Mouse (Mus musculus) G1E (cell line): ENCODE measurements at regions not wholly inside any gene's neighbourhood (a gene's known extent, or its start where the extent isn't known, plus 50 kb on each side); places are given as distances from the start of the nearest gene placed in this dataset.

Source experiments
- CTCF ChIP-seq: IDR thresholded peaks from 2 replicates; pipeline ENCODE4 v1.5.1; 2012; ENCODE audit warnings: low read depth, low read length, inconsistent platforms, mixed read lengths
- GATA1 ChIP-seq: IDR thresholded peaks from 2 replicates; pipeline ENCODE4 v1.6.1; 2012; ENCODE audit warnings: borderline replicate concordance, low read length, inconsistent platforms, mixed read lengths
- GATA2 ChIP-seq: IDR thresholded peaks from 2 replicates; pipeline ENCODE4 v1.6.1; 2012; ENCODE audit warnings: low read depth, low read length, inconsistent platforms, borderline replicate concordance

DNA sequence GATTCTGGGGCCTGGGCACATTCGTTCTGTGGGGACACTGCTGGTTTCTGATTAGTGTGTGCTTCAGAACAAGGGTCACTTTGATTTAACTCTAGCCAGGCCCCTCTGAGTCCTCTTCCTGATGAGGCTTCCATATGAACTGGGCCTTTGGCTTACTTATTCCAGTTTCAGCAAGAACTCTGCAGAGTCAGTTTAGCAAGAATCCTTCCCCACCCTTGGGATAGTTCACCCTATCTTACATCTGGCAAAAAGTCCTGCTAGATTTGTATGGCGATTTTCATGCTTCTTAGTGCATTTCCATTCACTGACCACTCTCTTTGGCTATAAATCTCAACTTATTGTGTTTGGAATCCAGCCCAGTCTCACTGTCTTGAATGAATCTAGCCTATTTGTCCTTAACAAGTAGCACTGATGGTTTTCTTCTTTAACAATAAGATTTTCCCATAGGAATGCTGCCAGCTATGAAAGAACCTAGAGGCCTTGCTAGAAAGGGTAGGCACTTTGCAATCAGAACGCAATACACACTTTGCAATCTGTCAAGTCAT, 338.8 kb upstream of the Nox3 start:
- TF ChIP-seq CTCF: no peak
- TF ChIP-seq GATA1: no peak
- no peak for TF ChIP-seq GATA2
